Mouse (Mus musculus) neural tube, embryonic 12.5 days (tissue): ENCODE measurements at regions not wholly inside any gene's neighbourhood (a gene's known extent, or its start where the extent isn't known, plus 50 kb on each side); places are given as distances from the start of the nearest gene placed in this dataset.
A peak's percentile ranks its signal among the peaks of the same experiment; 100 is the strongest.
"Not testable (repeated sequence)": the region's sequence is repeated elsewhere in the genome, so short reads cannot be mapped to it uniquely, and the experiment has no call there.

Source experiments
- ATAC-seq: fragments of 200-750 bp; cut with Nextera tagmentation; 2 replicates; pipeline ENCODE4 v1.8.0; 2017; ENCODE audit warnings: low read depth, mild to moderate bottlenecking, moderate TSS enrichment, moderate library complexity; ENCODE audit not compliant: low FRiP score
- H3K27ac ChIP-seq: fragments of 300-500 bp; sonication (generic); 2 replicates; pipeline ENCODE4 v1.5.1; 2016
- H3K27me3 ChIP-seq: fragments of 300-500 bp; sonication (generic); replicated peaks from 2 replicates; pipeline ENCODE4 v1.6.1; 2016; ENCODE audit warnings: mild to moderate bottlenecking
- H3K36me3 ChIP-seq: fragments of 300-500 bp; sonication (generic); 2 replicates; pipeline ENCODE4 v1.6.1; 2016; ENCODE audit warnings: mild to moderate bottlenecking
- H3K4me1 ChIP-seq: fragments of 300-500 bp; sonication (generic); 2 replicates; pipeline ENCODE4 v1.6.1; 2016
- H3K4me2 ChIP-seq: fragments of 300-500 bp; sonication (generic); replicated peaks from 2 replicates; pipeline ENCODE4 v1.6.1; 2016; ENCODE audit warnings: mild to moderate bottlenecking
- H3K4me3 ChIP-seq: fragments of 300-500 bp; sonication (generic); 2 replicates; pipeline ENCODE4 v1.5.1; 2016
- H3K9ac ChIP-seq: fragments of 300-500 bp; sonication (generic); 2 replicates; pipeline ENCODE4 v1.6.1; 2016; ENCODE audit warnings: mild to moderate bottlenecking
- H3K9me3 ChIP-seq: fragments of 300-500 bp; sonication (generic); 2 replicates; pipeline ENCODE4 v1.6.1; 2016; ENCODE audit warnings: mild to moderate bottlenecking
- WGBS: fragments of 180-500 bp; shearing (Covaris S2); methylation state at CpG from one replicate; pipeline ENCODE4 v1.1.7; 2016; 5-methylcytosine and 5-hydroxymethylcytosine counted together

DNA sequence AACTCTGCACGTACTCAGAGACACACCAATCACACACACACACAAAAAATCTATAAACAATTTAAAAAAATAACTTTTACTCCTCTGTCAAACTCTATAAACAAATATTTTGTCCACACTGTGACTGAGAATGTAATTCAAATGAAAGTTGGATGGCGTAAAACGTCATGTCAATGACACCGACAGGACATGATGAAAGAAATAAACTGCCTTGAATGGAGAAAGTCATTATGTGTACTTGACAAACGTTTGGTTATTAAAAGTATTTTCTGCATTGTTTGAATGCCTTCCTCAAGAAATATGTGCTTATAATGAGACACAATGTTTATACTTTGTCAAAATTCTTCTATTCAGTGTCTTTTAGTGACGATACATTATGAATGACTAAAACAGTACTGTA, 1171.6 kb upstream of the Pcdh20 start:
- no peaks in the 10 kb centered on the region for H3K9me3 ChIP-seq
- H3K9ac ChIP-seq, result no peak overlapping the region
- no peak for ATAC-seq
- no peaks in the 10 kb centered on the region for H3K4me1 ChIP-seq
- no peak overlapping the region for H3K27ac ChIP-seq
- no peak overlapping the region for H3K4me3 ChIP-seq
- WGBS, result 88% methylated on average over 6 of the region's 6 CpGs
- H3K27me3 ChIP-seq, result no peaks in the 10 kb centered on the region
- no peak overlapping the region for H3K4me2 ChIP-seq
- no peaks in the 10 kb centered on the region for H3K36me3 ChIP-seq

DNA sequence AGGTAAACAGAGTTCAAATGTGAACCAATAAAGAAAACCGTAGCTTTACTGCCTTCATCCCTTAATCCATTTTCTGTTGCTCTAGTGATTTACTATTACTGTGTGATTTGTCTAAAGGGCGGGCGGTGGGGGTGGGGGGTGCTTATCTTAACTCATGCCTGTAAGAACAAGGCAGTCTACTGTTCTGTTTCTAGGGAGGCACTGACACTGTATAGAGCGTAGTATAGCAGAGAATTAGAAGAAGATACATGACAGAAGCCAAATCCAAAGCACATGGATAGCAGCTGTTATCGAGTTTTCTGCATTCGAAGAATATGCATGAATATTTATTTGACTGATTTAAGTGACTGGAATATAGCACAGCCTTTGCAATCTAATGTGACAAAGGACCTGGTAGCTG, 1168.1 kb upstream of the Pcdh20 start:
- no peak overlapping the region for H3K4me3 ChIP-seq
- H3K4me2 ChIP-seq, result no peak overlapping the region
- no peak overlapping the region for H3K27ac ChIP-seq
- peak; percentile 58; the same call in 1 of the 2 replicates for ATAC-seq
- no peaks in the 10 kb centered on the region for H3K4me1 ChIP-seq
- H3K27me3 ChIP-seq, result no peaks in the 10 kb centered on the region
- no peak overlapping the region for H3K9ac ChIP-seq
- no peaks in the 10 kb centered on the region for H3K9me3 ChIP-seq
- WGBS, result 65% methylated on average over 6 of the region's 6 CpGs
- H3K36me3 ChIP-seq, result no peaks in the 10 kb centered on the region

DNA sequence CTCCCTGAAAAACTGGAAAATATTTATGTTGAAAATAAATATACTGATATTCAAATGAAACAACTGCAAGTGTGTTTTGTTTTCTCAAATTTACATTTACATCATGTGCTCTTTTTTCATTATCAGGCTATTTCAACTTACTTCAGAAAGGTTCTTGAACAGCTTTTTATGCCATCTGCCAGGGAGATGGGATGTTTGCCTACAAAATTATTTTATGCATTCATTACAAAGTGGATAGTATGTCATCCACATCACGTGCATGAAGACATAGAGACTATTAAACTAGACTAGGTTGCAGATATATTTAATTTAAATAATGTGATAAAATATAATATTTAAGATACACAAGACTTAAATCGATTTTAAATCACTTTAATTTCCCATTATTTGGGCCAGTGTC, 1165.5 kb upstream of the Pcdh20 start:
- H3K9me3 ChIP-seq, result no peaks in the 10 kb centered on the region
- no peaks in the 10 kb centered on the region for H3K4me1 ChIP-seq
- H3K27me3 ChIP-seq, result no peaks in the 10 kb centered on the region
- ATAC-seq, result no peak
- H3K36me3 ChIP-seq, result no peaks in the 10 kb centered on the region
- H3K27ac ChIP-seq, result no peak overlapping the region
- H3K4me3 ChIP-seq, result no peak overlapping the region
- no peak overlapping the region for H3K9ac ChIP-seq
- H3K4me2 ChIP-seq, result no peak overlapping the region
- 68% methylated on average over 2 of the region's 2 CpGs for WGBS

DNA sequence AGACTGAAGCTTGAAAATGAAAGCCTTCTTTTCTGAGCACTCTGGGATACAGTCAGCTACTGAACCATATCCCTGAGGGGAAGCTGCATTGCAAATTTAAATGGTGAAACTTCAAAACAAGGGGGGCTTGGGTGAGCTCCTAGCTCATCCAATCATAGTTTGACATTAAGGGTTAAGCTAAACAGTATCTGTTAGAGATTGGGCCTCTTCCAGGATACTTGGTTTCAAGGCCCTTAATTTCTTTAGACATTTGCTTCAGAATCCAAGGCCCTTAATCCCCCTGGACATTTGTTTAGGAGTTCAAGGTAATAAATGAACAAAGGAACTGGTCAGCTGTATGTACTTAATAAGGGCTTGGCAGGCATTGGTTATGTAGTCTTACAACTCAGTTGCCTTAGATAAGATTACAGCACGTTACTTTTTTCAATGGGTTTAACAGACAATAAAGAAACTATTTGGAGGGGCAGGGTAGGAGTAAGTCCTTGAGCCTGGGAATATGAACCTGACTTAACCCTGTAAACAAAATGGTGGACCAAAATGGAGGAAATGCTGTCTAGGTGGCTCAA, 1163.4 kb upstream of the Pcdh20 start:
- ATAC-seq, result no peak
- Histone ChIP-seq H3K9me3 (no peaks in the 10 kb centered on the region), H3K27me3 (no peaks in the 10 kb centered on the region), H3K4me1 (no peaks in the 10 kb centered on the region), H3K9ac (no peak overlapping the region), H3K27ac (no peak overlapping the region), H3K4me3 (no peak overlapping the region), H3K36me3 (no peaks in the 10 kb centered on the region), H3K4me2 (no peak overlapping the region)
- WGBS, result 67% methylated on average over 1 of the region's 1 CpGs

DNA sequence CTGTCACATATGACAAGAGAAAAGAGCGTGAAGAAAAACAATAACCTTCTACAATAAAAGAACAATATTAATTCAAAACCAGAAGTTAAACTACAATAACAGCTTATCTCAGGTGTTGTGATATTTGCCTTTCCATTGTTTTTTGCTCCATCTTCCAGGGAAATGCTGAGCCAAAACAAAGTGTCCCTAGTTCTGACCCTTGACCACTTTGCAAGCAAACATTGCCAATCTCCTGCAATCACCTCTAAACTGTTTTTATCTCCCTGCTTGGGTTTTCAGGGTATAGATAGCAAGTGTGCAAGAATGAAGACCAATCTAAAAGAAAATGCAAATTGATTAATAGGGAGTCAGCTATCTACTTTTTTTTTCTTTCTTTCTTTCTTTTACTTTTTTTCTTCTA, 1162.5 kb upstream of the Pcdh20 start:
- Histone ChIP-seq H3K9me3 (no peaks in the 10 kb centered on the region), H3K27ac (no peak overlapping the region), H3K4me3 (no peak overlapping the region), H3K4me1 (no peaks in the 10 kb centered on the region), H3K36me3 (no peaks in the 10 kb centered on the region), H3K4me2 (no peak overlapping the region), H3K27me3 (no peaks in the 10 kb centered on the region), H3K9ac (no peak overlapping the region)
- 96% methylated on average over 1 of the region's 1 CpGs for WGBS
- ATAC-seq, result no peak

DNA sequence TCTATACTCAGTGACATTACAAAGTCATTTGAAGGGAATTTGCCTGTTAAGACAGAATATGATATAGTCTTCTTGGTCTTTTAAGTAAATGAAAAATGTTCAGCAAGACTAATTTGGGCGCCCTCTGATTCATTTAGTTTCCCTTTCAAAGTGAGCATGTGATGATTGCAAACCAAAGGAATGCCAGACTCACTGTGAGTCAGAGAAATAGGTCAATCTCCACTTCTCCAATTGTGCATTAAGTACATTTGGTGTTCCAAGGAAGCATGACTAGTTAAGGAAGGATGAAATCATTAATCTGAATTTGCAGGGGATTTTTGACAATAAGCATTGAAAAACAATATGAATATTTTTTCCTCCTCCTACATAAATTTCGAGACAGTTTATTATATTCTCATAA, 1139.5 kb upstream of the Pcdh20 start:
- WGBS, result 74% methylated on average over 2 of the region's 2 CpGs
- no peak for ATAC-seq
- H3K9ac ChIP-seq, result no peak overlapping the region

DNA sequence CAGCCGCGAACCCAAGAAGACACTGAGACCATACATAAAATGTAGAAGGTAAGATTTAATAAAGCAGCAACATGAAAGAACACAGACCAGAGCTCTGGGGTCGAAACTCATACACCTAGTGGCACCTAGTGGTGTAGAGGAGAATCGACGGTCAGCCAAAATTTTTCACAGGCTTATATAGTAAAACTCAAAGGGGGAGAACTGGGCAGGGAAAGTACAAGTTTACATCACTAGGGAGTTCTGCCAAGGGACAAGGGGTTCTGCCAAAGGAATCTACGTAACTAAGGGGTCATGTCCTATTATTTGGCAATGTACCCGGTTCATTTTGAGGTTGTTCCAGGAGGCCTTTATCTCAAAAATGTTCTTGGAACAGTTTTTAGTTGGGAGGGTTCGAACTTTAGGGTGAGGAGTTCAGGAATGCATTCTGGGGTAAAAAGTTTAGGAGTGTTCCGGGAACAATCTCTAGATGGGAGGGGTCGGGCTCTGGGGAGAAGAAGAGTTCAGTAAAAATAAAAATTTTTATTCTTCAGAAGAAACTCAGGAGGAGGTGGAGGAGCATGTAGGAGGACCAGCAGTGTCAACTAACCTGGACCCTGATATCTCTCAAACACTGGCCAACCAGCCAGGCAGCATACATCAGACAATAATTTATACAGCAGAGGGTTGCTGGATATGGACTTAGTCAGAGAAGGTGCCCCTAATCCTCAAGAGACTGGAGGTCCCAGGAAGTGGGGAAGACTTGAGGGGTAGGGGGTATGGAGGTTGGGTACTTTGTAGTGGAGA, 1138.7 kb upstream of the Pcdh20 start:
- H3K9me3 ChIP-seq, H3K27me3 ChIP-seq, H3K36me3 ChIP-seq, H3K4me1 ChIP-seq, ATAC-seq, H3K27ac ChIP-seq, H3K4me2 ChIP-seq, H3K4me3 ChIP-seq, H3K9ac ChIP-seq: not testable (repeated sequence)
- 60% methylated on average over 10 of the region's 10 CpGs for WGBS

More for the DNA sequence above, 1139.5 kb upstream of the Pcdh20 start:
- Histone ChIP-seq H3K9me3 (no peaks in the 10 kb centered on the region), H3K27ac (no peak overlapping the region), H3K27me3 (no peaks in the 10 kb centered on the region), H3K4me2 (no peak overlapping the region), H3K36me3 (no peaks in the 10 kb centered on the region), H3K4me1 (no peaks in the 10 kb centered on the region), H3K4me3 (no peak overlapping the region)

DNA sequence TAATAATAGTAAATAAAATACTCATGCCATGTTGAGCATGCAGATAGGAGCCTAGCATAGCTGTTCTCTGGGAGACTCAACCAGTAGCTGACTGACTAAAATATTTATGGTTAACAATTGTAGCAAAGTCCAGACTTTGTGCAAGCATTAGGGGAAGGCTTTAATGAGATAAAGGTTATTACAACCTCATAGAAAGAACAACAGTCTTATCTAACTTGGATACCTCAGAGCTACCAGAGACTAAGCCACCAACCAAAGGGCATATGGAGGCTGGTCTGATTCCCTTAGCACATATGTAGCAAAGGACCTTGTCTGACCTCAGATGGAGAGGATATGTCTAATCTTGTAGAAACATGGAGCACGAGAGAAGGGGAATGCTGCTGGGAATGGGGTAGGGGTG, 1136.4 kb upstream of the Pcdh20 start:
- Histone ChIP-seq H3K4me3 (no peak overlapping the region), H3K4me2 (no peak overlapping the region), H3K4me1 (no peaks in the 10 kb centered on the region), H3K9ac (no peak overlapping the region), H3K9me3 (no peaks in the 10 kb centered on the region), H3K27ac (no peak overlapping the region), H3K27me3 (no peaks in the 10 kb centered on the region), H3K36me3 (no peaks in the 10 kb centered on the region)
- ATAC-seq, result no peak
- 78% methylated on average over 1 of the region's 1 CpGs for WGBS

DNA sequence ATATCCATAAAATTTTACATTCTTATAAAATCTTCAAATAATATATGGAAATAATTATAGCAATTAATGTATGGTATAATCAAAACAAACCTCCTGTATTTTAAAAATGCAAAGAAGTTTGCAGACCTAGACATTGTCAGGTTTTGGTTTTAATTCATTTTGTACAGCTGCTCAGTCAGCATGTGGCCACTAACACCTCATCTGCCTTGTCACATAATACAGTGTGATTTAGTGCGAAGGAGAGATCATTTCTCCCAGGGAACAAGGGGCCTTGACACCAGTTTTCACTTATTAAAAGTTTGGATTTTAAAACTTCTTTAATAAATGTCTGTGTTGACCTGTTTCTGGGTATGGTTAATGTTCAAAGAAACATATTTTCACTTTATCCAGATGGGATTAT, 1126.6 kb upstream of the Pcdh20 start:
- Histone ChIP-seq H3K4me3 (no peak overlapping the region), H3K27me3 (no peaks in the 10 kb centered on the region), H3K36me3 (no peaks in the 10 kb centered on the region), H3K9me3 (no peaks in the 10 kb centered on the region), H3K9ac (no peak overlapping the region), H3K4me2 (no peak overlapping the region), H3K27ac (no peak overlapping the region), H3K4me1 (no peaks in the 10 kb centered on the region)
- ATAC-seq, result no peak
- WGBS, result 82% methylated on average over 1 of the region's 1 CpGs

DNA sequence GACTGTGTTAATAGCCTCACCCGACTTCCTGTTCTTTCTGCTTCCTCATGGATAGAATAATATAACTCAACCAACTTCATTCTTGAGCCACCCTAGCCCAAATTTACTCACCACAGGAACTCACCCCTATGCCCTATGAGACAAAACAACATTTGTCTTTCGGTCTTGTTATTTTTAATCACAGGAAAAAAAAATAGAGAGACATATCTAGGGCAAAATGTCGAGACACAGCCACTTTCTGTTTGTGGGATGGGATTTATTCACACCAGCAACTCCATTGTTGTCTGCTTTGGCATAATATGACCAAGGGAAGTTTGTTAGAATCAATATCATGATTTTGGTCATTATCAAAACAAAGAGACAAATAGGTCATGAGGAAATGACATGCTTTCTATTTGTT, 1102.4 kb upstream of the Pcdh20 start:
- H3K4me1 ChIP-seq, result no peaks in the 10 kb centered on the region
- H3K4me2 ChIP-seq, result no peak overlapping the region
- no peaks in the 10 kb centered on the region for H3K27me3 ChIP-seq
- ATAC-seq, result no peak
- WGBS, result 83% methylated on average over 3 of the region's 3 CpGs
- no peak overlapping the region for H3K27ac ChIP-seq
- no peak overlapping the region for H3K4me3 ChIP-seq
- H3K9ac ChIP-seq, result no peak overlapping the region
- no peaks in the 10 kb centered on the region for H3K36me3 ChIP-seq
- no peaks in the 10 kb centered on the region for H3K9me3 ChIP-seq

DNA sequence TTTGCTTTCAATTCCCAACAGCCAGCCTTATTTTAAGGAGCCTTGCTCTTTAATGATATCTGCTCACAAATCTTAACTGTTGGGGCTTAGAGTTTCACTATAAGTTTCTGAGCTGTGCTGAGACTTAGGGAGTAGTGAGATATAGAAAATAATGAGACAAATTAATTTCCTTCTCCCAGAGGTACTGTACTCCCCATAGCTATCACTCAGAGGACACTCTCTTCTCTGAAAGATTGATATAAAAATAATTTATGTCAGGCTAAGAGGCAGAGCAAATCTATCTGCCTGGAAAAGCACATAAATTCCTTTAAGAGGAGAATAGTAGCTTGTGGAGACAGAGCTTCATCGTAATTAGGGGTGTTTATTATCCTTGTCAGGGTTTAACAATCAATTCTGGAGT, 1100.5 kb upstream of the Pcdh20 start:
- Histone ChIP-seq H3K4me2 (no peak overlapping the region), H3K9me3 (no peaks in the 10 kb centered on the region), H3K27ac (no peak overlapping the region), H3K9ac (no peak overlapping the region), H3K27me3 (no peaks in the 10 kb centered on the region), H3K4me3 (no peak overlapping the region), H3K4me1 (no peaks in the 10 kb centered on the region), H3K36me3 (no peaks in the 10 kb centered on the region)
- 45% methylated on average over 1 of the region's 1 CpGs for WGBS
- peak; percentile 71 for ATAC-seq

DNA sequence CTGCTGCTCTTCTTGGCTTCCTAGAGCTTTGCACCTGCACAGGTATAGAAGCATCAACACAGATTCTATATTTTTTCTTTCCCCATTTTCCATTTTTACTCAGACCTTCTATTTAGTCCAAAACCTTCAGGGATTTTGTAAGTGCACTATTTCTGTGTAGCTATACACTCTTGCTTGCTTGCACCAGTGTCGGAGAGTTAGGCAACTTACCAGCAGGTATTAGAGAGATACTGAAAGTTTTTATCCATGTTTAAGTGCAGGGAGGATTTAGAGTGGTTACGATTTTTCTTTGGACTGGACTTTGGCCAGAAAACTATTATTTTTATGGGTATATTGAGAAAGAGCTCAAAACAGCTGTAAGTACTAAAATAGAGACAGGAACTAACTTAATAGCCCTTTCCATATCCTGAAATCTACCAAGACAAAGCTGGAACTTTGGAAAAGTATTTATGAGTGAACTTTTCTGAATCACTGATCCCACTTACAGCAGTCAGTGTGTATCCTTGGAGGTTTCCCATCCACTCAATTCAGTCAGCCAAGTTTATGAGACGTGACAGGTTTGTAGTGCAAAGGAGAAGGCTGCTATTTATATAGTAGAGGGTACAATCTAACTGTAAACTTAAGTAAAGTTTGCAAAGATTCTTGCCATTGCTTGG, 1088.8 kb upstream of the Pcdh20 start:
- no peaks in the 10 kb centered on the region for H3K4me1 ChIP-seq
- ATAC-seq, result no peak
- no peak overlapping the region for H3K4me2 ChIP-seq
- no peaks in the 10 kb centered on the region for H3K27me3 ChIP-seq
- no peaks in the 10 kb centered on the region for H3K36me3 ChIP-seq
- no peak overlapping the region for H3K9ac ChIP-seq
- WGBS, result 80% methylated on average over 3 of the region's 3 CpGs
- H3K9me3 ChIP-seq, result no peaks in the 10 kb centered on the region
- no peak overlapping the region for H3K27ac ChIP-seq
- H3K4me3 ChIP-seq, result no peak overlapping the region

DNA sequence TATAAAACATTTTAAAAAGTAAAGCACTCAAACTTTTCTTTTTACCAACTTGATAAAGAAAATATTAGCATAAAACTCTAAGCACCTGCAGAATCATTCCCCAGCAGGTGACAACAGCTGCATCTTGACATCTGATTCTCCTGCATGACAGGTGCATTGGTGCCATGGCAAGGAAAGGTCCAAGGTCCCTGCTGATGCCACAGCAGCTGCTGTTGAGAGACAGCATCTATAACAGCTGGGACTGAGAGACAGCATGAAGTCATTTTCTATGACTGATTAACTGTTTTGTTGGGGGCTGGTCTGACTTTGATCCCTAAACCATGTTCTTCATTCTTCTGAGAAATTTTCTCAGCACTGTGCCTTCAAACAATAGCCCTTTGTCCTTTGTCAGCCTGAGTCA, 1086.1 kb upstream of the Pcdh20 start:
- H3K9ac ChIP-seq, result no peak overlapping the region
- H3K27me3 ChIP-seq, result no peaks in the 10 kb centered on the region
- H3K27ac ChIP-seq, result no peak overlapping the region
- no peak for ATAC-seq
- H3K4me3 ChIP-seq, result no peak overlapping the region
- H3K4me1 ChIP-seq, result no peaks in the 10 kb centered on the region
- no peaks in the 10 kb centered on the region for H3K9me3 ChIP-seq
- no peak overlapping the region for H3K4me2 ChIP-seq
- H3K36me3 ChIP-seq, result no peaks in the 10 kb centered on the region
